Mouse (Mus musculus): ENCODE data around the gene Dmrt2.

The Dmrt2 gene

GRCm38 (mm10) chr19:25672101-25672950 is at the start of gene Dmrt2:
Dmrt2 (plus strand) TSS chr19:25672411.
- DNase-seq (ENCODE audit: low spot score in 2 of 2) = peak; percentile 7 to 30

GRCm38 (mm10) chr19:25628490-25628889 is 43.7 kb upstream of the Dmrt2 start:
- peak in 1 of 2 experiments; percentile 19 for DNase-seq (ENCODE audit: low spot score in 2 of 2)

DNA sequence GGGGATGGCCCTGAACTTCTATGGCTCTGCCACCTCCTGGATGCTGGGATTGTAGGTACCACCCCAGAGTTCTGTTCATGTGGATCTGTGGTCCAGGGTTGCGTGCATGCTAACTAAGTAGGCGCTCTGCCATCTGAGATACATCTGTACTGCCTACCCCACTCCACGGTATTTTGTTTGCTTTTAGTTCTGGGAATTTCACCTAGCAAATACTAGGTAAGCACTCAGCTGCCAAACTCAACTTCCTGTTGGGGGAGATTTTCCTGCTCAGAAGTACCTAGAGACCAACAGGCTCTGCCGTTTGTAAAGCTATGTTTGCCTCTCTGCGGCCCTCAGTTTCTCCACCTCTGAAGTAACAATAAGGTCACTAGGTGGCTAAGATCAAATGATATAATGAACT is 37.1 kb upstream of the Dmrt2 start:
- no peak for DNase-seq (ENCODE audit: low spot score in 2 of 2)

DNA sequence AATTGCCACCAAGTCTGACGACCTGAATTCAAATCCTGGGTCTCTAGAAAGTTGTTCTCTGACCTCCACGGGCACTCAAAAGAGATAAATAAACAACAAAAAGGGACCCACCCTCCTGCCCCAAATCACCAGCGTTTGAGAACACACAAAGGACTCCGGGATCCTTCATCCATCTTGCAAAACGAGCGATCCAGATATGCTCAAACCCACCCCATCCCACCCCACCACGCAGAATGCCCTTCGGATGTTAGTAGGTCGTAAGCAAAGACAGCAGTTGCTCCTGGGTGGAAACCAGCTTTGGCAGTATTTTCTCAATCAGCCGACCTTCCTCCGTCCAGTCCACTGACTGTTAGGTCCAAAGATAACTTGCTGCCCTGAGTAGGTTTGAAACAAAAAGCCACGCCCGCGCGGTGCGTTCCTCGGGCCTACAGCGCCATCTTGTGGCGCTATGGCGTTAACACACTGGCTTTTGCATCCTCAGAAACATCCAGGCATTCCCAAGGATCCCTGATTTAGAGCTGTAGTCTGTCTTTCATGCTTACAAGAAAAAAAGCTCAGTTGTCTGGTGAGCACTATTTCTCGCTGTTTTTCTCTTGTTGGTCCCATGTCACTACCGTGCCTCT is 36.5 kb upstream of the Dmrt2 start:
- DNase-seq (ENCODE audit: low spot score in 2 of 2) = no peak

DNA sequence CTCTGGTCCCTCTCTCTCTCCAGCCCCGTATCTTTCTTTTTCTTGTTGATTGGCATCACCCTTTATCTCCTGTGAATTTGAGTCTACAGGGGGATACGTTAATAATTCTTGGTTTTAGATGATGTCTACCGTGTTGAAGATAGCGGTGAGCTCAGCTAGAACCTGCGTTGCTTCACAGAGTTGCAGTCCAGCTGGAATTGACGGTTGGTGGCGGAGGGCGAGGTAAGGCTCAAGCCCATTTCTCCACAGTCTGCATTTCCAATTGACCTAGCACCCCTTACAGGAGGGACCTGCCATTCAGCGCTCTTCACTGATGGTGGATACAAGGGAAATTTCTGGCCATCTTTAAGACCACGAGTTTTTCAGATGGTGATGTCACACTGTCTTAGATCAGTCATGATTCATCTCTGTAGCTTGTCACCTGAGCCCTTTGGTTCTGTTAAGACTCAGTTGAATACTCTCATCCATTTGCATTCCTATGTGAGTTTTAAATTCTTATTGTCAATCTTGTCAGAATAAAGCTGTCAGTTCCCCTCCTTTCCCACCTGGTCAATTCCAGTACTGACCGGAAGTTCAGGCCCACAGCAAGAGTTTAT is 33.3 kb upstream of the Dmrt2 start:
- DNase-seq (ENCODE audit: low spot score in 2 of 2) = no peak

- DNase-seq (ENCODE audit: low spot score in 2 of 2) = no peak
These were observed 30.4 kb upstream of the Dmrt2 start for GRCm38 (mm10) chr19:25641786-25642185.

GRCm38 (mm10) chr19:25647136-25647535 is 25.1 kb upstream of the Dmrt2 start:
- DNase-seq (ENCODE audit: low spot score in 2 of 2) = no peak

DNA sequence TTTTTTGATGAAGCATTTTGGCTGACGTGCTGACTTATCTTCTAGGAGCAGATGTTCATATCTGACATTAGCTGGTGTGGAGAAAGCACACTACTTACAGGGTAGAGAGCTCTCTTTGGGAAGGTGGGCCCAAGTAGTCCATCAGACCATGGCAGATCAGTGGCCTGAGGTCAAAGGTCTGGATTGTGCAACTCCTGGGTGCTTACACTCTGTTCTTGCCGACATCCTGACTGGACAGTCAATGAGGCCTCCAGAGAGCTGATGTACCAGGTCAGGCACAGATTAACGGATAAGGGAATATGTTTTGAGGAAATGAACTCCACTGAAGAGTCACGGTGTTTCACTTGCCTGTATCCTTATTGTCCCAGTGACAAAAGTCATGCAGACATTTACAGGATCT is 23.5 kb upstream of the Dmrt2 start:
- no peak for DNase-seq (ENCODE audit: low spot score in 2 of 2)

DNA sequence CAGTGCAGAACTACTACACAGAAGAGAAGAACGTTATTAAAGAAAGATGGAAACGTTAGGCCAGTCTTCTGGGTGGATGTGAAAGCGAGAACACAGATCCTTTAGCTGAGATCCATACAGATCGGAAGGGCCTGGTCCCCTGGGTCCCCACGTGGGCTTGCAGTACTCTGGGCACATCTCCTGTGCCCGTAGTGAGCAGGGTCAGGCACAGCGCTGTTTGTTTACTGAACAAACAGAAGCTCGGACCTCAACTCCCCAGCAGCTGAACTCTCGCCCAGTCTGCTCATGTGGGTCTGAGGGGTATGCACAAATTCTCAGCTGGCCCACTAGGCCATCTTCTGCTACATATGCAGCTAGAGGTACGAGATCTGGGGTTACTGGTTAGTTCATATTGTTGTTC is 21.7 kb upstream of the Dmrt2 start:
- DNase-seq (ENCODE audit: low spot score in 2 of 2) = no peak

GRCm38 (mm10) chr19:25652560-25652959 is 19.7 kb upstream of the Dmrt2 start:
- DNase-seq (ENCODE audit: low spot score in 2 of 2) = no peak

DNA sequence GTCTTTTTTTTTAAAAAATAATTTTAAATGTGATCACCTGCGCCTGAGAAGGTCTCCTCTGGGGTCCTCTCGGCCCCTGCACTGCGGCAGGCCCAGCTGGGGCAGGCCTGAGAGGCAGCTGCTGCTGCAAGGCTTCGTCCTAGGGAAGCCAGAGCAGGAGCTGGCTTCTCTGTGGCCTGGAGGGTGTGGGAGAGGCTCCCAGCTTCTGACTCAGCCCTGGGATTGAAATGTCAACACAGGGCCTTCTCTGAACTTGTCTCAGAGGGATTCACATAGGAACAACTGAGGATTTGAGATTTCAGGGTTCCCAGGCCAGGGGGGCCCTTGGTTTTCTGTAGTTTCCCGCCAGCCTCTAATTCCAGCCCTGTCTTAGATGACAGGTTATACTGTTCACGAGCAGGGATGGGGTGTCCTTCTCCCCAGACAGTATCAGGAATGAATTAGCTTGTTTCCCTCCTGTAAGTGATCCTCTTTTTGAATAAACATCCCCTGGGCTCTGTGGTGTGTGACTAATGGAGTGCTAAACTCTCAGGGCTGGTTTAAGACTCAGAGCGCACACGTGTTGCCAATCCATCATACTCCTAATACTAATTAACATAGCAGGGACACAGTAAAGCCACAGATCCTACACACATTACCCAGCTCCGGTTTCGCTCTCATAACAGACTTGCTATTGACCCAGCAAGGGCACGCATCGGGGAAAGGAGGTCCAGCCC is 18.0 kb upstream of the Dmrt2 start:
- no peak for DNase-seq (ENCODE audit: low spot score in 2 of 2)

- DNase-seq (ENCODE audit: low spot score in 2 of 2) = no peak
These were observed 6.5 kb upstream of the Dmrt2 start for GRCm38 (mm10) chr19:25665486-25666339.

DNA sequence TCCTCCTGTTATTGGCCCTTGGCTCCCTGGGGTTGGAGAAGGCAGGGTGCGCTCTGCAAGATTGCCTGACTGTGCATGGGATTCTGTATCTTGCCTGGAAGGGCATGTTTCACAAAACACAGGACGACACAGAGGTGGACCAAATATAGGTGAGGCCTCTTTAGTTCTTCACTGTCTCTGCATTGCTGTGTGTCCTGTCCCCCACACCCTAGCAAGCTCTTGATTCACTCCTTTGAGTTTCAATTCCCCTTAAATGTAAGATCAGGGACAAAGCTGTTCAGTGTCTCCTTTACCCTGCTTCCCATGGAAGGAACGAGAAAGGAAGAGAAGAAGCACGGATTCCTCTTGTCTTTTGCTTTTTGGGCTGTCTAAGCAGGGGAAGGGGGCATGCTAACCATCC is 4.4 kb upstream of the Dmrt2 start:
- no peak for DNase-seq (ENCODE audit: low spot score in 2 of 2)

DNA sequence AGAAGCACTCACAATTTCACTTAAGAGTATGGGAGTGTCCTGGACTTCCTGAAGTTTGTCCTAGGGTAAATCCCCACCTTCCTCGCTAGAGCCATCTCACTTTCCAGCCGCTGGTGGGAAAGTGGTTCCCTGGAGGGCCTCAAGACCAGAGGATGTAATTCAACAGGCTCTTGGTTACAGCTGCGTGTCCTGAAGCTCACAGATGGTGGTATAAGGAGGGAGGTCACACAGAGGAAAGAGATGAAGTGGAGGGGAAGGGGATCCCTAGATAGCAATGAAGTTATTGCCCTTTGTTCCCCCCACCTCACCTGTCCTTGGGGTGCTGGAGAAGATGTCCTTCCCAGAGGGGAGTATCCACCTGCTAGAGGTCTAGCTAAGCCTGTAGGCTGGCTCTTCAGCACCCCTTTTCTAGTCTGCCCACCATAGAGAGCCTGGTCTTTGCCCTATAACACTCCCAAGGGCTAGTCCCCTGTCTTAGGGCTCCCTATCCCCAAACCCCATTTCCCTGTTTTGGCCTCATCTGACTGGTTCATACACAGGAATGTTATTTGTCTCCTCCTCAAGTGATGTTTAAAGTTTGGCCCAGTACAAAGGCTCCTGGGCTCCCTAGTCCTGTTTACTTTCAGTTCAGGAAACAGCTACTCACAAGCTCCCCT is 2.5 kb upstream of the Dmrt2 start:
- DNase-seq (ENCODE audit: low spot score in 2 of 2) = no peak

DNA sequence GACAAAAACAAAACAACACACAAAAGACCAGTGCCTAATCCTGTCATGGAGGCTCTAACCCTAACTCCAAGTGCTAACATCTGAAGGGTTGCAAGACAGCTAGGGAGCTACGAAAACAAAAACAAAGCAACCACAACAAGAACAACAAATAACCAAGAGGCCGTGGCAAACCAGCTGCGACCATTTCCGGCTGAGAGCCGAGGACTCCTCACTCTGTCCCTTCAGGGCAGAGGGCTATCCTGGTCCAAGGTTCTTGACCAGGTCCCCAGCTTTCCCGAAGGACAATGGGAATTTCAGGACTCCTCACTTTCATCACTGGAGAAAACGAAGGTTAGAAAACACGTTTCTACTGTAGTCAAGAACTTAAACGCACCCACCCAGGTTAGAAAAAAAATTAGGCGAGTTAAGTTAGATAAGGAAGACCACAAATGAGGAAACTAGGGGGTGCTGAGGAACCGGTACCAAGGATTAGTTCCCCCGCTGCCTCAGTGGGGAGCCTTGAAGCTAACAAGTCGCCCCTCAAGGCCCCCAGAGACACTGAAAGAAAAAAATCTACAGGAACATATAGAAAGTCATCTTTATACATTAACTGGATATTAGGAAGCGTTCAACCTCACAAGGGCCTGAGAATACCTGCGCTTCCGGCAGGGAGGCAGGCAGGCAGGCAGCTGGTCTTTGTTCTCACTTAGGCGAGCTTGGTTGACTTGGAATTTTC is 1.5 kb upstream of the Dmrt2 start:
- DNase-seq (ENCODE audit: low spot score in 2 of 2) = no peak

DNA sequence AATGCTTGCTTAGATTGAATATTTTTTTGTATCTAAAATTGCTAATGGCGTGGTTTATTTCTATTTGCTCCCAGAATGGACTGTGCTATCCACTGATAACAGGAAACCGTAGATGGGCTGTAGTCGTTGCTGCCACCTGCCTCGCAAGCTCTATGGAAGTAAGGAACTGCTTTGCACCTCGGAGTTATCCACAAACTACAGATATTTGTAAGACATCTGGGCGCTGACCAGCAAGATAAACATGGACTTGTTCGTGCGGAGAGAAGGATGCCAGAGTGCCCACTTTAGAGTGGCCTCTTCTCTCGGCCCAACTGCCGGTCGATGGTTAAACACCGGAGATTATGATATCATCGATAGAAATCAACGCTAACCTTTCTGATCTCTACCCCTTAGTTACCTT is 530 bp upstream of the Dmrt2 start:
- DNase-seq (ENCODE audit: low spot score in 2 of 2) = no peak

- DNase-seq (ENCODE audit: low spot score in 2 of 2) = no peak
These were observed 1.2 kb downstream of the Dmrt2 start for GRCm38 (mm10) chr19:25673224-25674055.

GRCm38 (mm10) chr19:25674056-25674420 is 1.8 kb downstream of the Dmrt2 start:
- no peak for DNase-seq (ENCODE audit: low spot score in 2 of 2)

DNA sequence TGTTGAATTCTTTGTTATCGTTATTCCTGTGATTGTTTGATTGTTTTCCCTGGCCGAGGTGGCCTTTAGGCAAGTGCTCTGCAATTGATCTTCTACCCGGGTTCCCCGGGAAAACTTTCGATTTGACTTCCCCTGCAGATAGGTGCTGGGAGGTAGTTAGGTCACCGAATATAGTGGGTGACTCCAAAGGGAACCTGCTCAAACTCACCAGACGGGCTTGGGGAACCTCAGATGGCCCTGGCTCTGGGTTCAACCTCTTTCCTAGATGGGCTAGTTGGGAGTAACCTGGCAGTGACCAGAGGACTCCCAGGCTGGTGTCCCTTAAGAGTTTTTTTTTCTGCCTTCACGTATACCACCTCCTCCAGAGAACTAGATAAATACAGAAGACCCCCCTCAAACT is 2.5 kb downstream of the Dmrt2 start:
- no peak for DNase-seq (ENCODE audit: low spot score in 2 of 2)

Measured in thymus, postnatal 10 days (tissue).